Mouse (Mus musculus): ENCODE measurements around the gene Zfp941.
A peak's percentile ranks its signal among the peaks of the same experiment; 100 is the strongest.

Zfp941 gene

GRCm38 (mm10) chr7:140821653-140822329 is at the start of gene Zfp941:
Gene Zfp941 (minus strand): TSS chr7:140822178.
- peak; percentile 72; the same call in 1 of the 2 replicates for ATAC-seq (ENCODE audit: insufficient number of reproducible peaks, low FRiP score, low TSS enrichment)

GRCm38 (mm10) chr7:140864761-140865160 is 42.8 kb upstream of the Zfp941 start:
- ATAC-seq (ENCODE audit: insufficient number of reproducible peaks, low FRiP score, low TSS enrichment), result no peak

DNA sequence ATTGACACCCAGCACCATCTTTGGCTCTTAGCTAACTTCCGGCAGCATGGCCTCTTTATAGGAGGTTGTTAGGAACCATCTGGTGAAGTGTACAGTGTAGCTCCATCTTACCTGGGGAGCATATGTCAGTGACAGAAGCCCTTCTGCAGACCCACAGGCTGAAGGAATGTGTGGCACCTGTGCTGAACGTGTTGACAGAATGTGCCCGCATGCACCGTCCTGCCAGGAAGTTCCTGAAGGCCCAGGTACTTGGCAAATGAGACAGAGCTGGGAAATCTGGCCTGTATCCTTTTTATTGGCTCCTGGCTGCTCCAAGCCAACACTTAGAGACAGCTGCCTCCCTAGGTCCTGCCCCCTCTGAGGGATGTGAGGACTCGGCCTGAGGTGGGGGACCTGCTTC is 38.8 kb upstream of the Zfp941 start:
- ATAC-seq (ENCODE audit: insufficient number of reproducible peaks, low FRiP score, low TSS enrichment), result no peak

DNA sequence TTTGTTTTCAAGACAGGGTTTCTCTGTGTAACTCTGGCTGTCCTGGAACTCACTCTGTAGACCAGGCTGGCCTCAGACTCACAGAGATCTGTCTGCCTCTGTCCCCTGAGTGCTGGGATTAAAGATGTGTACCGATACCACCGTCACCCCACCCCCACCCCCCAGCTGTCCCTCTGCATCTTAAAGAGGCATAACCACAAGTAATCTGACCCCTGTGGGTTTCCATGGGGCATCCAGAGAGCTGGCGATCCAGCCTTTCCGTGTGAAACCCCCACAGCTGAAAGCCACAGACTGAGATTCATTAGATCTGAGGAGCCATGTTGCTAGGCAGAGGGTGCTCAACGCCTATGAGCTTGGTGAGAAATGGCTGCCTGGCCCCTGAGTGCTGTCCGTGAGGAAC is 38.0 kb upstream of the Zfp941 start:
- no peak for ATAC-seq (ENCODE audit: insufficient number of reproducible peaks, low FRiP score, low TSS enrichment)

DNA sequence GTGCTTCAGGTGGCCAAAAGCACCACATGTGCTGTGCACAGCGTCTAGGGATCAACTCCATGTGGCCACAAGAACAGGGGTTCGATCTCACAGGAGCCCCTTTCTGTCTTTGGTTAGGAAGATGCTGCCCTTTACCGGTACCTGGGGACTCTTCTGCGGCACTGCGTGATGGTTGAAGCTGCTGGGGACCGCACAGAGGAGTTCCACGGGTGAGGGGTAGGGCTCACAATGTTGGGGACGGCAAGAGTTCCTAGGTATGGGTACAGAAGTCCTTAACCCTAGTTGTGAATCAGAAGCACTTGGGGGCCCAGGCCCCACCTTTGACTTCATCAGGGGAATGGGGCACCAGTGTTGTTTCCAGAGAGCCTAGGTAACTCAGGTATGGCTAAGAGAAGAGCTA is 36.8 kb upstream of the Zfp941 start:
- ATAC-seq (ENCODE audit: insufficient number of reproducible peaks, low FRiP score, low TSS enrichment), result no peak

DNA sequence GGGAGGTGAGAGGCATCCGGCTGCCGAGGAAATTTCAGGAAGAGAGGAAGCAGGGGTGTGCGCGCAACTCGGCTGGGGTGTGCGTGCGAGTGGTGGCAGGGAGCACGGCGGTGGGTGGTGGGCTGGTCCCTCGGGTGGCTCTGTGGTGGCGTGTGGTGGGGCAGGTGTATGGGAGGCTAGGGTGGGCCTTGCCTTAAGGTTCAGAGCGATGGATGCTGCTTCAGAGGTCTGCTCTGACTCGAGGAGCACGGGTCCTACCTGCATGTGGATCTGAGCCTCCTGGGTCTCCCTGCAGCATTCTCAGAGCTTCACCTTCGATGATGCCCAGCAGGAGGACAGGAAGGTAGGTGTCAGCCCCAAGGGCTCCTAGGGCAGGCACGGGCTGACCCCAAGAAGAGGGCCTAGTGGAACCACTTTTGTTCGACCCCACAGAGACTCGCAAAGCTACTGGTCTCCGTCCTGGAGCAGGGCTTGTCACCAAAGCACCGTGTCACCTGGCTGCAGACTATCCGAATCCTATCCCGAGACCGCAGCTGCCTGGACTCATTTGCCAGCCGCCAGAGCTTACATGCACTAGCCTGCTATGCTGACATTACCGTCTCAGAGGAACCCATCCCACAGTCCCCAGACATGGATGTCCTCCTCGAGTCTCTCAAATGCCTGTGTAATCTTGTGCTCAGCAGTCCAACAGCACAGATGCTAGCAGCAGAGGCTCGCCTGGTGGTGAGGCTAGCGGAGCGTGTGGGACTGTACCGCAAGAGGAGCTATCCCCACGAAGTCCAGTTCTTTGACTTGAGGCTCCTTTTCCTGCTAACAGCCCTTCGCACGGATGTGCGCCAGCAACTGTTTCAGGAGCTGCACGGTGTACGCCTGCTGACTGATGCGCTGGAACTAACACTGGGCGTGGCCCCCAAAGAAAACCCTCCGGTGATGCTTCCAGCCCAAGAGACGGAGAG is 35.9 kb upstream of the Zfp941 start, which contains the start of gene Bet1l:
Gene Bet1l, minus strand, starts transcription at position 28 of the 956 bp plus-strand sequence.
- 0 out of 2 replicates have a peak, but pooled peaks have one; percentile 4 for ATAC-seq (ENCODE audit: insufficient number of reproducible peaks, low FRiP score, low TSS enrichment)

DNA sequence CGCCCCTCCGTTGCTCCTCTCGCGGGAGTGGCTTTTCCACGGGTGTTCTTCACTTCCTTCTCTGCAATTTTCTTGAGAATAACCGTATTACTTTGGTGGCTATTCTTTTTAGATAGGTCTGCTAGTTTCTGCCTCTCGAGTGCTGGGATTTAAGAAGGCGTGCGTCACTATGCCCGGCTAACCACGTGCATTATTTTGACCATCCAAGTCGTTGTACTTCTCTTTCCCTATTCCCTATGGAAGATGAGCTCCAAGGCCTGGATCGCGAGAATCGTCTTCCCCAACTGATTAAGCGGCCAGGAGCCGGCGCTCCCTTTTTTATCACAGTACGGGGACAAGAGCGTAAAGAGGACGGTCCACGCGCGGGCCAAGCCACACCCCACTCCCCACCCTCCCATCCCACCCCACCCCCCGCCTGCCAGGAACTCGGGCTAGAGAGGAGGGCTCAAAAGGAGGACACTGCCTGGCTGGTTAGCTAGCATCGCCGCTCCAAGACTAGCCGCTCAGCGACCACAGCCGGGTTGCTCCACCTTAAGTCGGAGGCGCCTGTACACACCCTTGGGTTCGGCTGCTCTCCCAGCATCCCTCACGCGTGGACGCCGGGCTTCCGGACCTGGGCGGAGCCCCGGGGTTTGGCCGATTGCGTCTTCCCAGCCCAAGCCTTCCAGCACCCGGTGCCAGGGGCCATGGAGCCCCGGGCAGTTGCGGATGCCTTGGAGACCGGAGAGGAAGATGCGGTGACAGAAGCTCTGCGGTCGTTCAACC is 35.0 kb upstream of the Zfp941 start, which contains the start of gene Ric8a:
Gene Ric8a, plus strand, starts transcription at position 173 of the 765 bp plus-strand sequence.
- ATAC-seq (ENCODE audit: insufficient number of reproducible peaks, low FRiP score, low TSS enrichment), result peak; percentile 77

DNA sequence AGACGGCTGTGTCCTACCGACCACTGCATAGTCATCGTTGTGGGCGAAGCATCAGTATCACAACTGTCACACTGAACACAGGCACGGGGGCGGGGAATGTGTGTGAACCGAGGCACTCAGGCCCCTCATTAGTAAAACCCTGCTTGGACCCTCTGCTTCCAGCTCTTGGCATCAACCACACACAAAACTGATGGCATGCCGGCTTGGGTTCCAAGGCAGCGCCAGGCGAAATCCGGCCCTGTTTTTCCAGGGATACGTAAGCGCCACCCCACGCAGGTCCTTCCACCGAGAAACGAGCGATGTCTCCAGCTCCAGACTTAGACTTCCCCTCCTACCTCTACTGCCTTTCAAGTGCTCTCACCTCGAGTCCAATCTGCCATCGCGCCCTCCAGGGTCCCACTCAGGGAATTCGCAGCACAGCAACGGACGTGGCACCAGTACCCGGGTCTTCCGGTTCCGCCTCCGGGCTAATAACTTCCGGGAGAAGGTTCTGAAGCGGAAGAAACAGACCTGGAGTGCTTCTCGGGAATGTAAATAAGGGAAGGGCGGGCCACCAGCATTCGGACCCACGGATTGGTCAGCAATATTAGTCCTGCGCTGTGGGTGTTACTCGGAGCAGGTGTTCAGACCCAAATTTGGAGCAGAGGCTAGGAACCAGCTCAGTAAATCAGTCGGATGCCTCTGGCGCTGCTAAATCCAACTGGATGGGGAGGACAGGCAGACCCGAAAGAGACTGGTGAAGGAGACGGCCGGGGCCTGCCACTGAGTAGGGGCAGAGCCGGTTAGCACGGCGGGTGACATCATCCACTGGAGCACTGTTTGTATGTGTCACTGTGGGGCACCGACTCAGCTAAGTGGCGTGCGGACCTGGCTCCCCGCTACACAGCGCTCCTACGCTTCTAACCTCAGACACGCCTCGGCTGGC is 34.1 kb upstream of the Zfp941 start, which contains the start of gene Gm45785:
Gene Gm45785, minus strand, starts transcription at position 472 of the 925 bp plus-strand sequence.
- peak; percentile 85 for ATAC-seq (ENCODE audit: insufficient number of reproducible peaks, low FRiP score, low TSS enrichment)

GRCm38 (mm10) chr7:140855181-140855580 is 33.2 kb upstream of the Zfp941 start:
- ATAC-seq (ENCODE audit: insufficient number of reproducible peaks, low FRiP score, low TSS enrichment), result no peak

GRCm38 (mm10) chr7:140854483-140854882 is 32.5 kb upstream of the Zfp941 start:
- ATAC-seq (ENCODE audit: insufficient number of reproducible peaks, low FRiP score, low TSS enrichment), result no peak

- no peak for ATAC-seq (ENCODE audit: insufficient number of reproducible peaks, low FRiP score, low TSS enrichment)
These were observed 31.4 kb upstream of the Zfp941 start for GRCm38 (mm10) chr7:140853386-140853785.

GRCm38 (mm10) chr7:140851916-140852315 is 29.9 kb upstream of the Zfp941 start:
- ATAC-seq (ENCODE audit: insufficient number of reproducible peaks, low FRiP score, low TSS enrichment), result no peak

DNA sequence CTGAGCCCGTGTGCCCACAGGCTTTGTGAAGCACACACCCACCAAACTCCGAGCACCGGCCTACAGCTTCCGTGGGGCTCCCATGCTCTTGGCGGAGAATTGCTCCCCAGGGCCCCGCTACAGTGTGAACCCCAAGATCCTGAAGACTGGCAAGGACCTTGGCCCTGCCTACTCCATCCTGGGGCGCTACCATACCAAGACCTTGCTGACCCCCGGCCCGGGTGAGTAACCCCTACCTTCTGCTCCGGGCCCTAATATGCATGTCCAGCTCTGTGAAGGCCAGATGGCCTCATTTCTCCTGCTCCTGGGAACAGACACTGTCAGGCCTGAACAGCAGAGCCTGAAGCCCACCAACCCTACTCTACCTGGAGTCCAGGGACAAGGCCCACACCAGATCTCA is 26.6 kb upstream of the Zfp941 start:
- no peak for ATAC-seq (ENCODE audit: insufficient number of reproducible peaks, low FRiP score, low TSS enrichment)

DNA sequence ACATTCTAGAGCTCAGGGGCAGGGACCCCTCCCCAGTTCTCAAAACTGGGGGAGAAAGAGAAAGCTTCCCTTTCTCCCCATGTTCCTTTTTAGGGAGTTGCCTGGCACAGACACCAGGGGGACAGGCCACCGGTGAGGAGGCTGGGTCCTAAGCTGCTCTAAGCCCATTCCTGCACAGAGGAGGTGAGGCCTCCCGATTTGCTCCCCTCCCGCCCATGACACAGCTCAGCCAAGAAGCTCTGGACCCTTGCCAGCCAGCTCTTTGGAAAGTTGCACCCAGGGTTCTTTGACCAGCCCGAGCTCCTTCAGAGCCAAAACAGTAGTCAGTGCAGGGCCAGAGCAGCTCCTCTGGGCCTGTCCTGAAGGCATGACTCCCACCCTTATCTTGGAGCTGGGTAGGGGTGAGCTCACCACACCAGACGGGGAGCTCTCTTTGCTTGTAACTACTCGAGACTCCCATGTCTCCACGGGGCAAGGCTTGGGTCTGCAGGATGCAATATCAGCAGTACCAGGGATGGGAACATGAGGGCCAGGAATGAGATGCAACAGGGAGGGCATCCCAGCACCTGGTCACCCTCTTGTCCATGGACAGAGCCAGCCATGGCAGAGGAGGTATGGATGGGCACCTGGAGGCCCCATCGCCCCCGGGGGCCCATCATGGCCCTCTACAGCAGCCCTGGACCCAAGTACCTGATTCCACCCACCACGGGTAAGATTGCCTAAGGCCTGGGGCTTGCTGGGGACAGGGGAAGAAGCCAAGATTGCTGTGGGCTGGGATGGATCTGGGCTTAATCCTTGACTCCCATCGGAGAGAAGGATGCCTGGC is 26.0 kb upstream of the Zfp941 start, which contains the start of gene Odf3:
Gene Odf3, plus strand, starts transcription at position 51 of the 826 bp plus-strand sequence.
- ATAC-seq (ENCODE audit: insufficient number of reproducible peaks, low FRiP score, low TSS enrichment), result no peak

GRCm38 (mm10) chr7:140846676-140847075 is 24.7 kb upstream of the Zfp941 start:
- no peak for ATAC-seq (ENCODE audit: insufficient number of reproducible peaks, low FRiP score, low TSS enrichment)

- no peak for ATAC-seq (ENCODE audit: insufficient number of reproducible peaks, low FRiP score, low TSS enrichment)
These were observed 23.7 kb upstream of the Zfp941 start for GRCm38 (mm10) chr7:140845683-140846082.

DNA sequence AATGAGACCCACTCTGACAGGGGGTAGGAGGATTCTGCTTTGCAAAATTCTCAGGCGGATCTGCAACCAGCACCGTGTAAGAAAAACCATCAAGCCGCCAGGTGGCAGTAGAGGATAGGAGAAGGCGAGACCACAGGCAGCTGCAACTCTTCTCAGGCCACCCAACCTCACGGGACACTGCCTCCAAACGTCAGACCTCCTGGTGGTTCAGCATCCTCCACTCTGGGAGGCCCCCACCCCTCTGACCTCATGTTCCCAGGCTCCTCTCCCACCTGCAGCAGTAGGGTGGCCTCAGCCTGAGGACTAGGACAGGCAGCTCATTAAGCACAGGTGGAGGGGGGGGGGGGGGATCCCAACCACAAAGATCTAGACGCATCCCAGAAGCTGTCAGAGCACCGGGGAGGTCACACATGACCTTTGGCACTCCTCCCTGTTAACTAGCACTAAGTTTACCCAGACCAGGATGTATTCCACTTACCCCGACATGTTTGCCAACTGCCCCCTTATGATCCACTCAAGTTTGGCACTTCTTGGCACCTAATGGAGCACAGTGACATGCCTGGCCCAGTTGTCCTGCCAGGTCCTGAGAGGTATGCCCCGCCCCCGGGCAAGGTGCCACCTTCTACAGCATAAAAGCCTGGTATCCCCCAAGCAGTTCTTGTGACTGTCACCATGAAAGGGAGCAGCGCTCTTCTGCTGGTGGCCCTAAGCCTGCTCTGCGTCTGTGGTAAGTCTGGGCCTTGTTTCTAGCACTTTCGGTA is 23.1 kb upstream of the Zfp941 start, which contains the start of gene Scgb1c1:
Gene Scgb1c1, plus strand, starts transcription at position 643 of the 761 bp plus-strand sequence.
- peak; percentile 74; the same call in 1 of the 2 replicates for ATAC-seq (ENCODE audit: insufficient number of reproducible peaks, low FRiP score, low TSS enrichment)

Data from cerebellum, adult (tissue).